Mouse (Mus musculus): ENCODE measurements around the gene Pth. TPM values are rescaled to one million over a fixed set of nuclear protein-coding genes. Genes with fewer than 3 reads are reported as not detected.

Pth gene
- total RNA-seq, 2 experiments from 2014 or later: not detected

Other genes with a start within 250 kb of the Pth start
- gene Arntl, start 181.1 kb downstream of the Pth start, total RNA-seq (2021): 10 to 100 TPM in 1 of 2 experiments, 1 to 10 TPM in 1; 4.6 to 29.3 TPM
- 1 to 10 TPM; 5.7 to 6.1 TPM for gene Btbd10, start 19.2 kb downstream of the Pth start, total RNA-seq (2021)
- gene Far1, start 125.3 kb upstream of the Pth start, total RNA-seq (2021): 10 to 100 TPM; 13.3 to 13.5 TPM